Mouse (Mus musculus): ENCODE measurements at regions not wholly inside any gene's neighbourhood (a gene's known extent, or its start where the extent isn't known, plus 50 kb on each side); places are given as distances from the start of the nearest gene placed in this dataset.

- TF ChIP-seq ZNF384 (IDR thresholded peaks at IDR 0.05; ENCODE audit: low read depth, low read length) (no peak), CHD2 (IDR thresholded peaks at IDR 0.05; ENCODE audit: low read depth, low read length) (no peak), ZC3H11A (IDR thresholded peaks at IDR 0.05; ENCODE audit: borderline replicate concordance, low read depth, low read length) (no peak)
Measured at GRCm38 (mm10) chr7:134436917-134437316, 51.5 kb upstream of the D7Ertd443e start.

Measured in ES-E14 (cell line).